24 mouse cellular contexts compared by ENCODE assay signal in the genomic region with DNA sequence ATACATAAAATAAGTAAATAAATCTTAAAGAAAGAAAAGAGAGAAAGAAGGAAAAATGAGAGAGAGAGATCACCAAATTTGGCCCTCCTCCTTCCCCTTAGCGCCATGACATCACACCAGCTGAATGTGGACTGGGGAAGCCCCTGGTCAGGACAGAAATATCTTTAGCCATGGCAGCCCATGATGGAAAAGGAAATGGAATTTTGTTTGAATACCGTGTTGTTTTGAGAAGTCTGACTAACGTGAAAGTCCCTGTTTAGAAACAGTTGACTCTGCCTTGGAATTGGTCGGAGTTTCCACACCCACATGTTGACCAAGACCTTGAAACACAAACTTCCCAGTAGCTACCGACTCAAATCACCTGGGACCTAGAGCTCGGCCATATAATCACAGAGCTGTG. TPM values are rescaled to one million over a fixed set of nuclear protein-coding genes. Genes with fewer than 3 reads are reported as not detected.
"Had no signal": no experiment of that assay in that cellular context is flagged by ENCODE, and none has a peak within 500 bp of the region (broad histone marks: within the 10 kb centered on the region; RNA-seq: fewer than 3 reads in every experiment).

No protein-coding gene starts in this region.

- ATAC-seq: hindbrain, postnatal 0 days; intestine, embryonic 16.5 days had no signal

- H3K9ac ChIP-seq: heart, embryonic 13.5 days; heart, embryonic 15.5 days; hindbrain, embryonic 13.5 days; hindbrain, embryonic 15.5 days; liver, embryonic 14.5 days had no signal

- H3K4me3 ChIP-seq: heart, adult 2 months; heart, embryonic 13.5 days; heart, embryonic 15.5 days; hindbrain, embryonic 13.5 days; hindbrain, embryonic 15.5 days; layer of hippocampus, adult 2 months; limb, embryonic 13.5 days had no signal

- DNase-seq: gastrocnemius, postnatal 14 days; gastrocnemius, postnatal 36 days; heart, adult 11 months; heart, adult 2 months; heart, postnatal 14 days; heart, postnatal 36 days; kidney, adult 11 months; kidney, adult 8-10 months; kidney, postnatal 10 days; kidney, postnatal 25 days; liver had no signal

- H3K4me1 ChIP-seq: heart, embryonic 15.5 days had no signal

- H3K27ac ChIP-seq: heart, adult 2 months; heart, embryonic 13.5 days; heart, embryonic 15.5 days; hindbrain, embryonic 13.5 days; hindbrain, embryonic 15.5 days; hindbrain, postnatal 0 days; layer of hippocampus, adult 2 months; liver, embryonic 14.5 days had no signal

- H3K36me3 ChIP-seq: heart, embryonic 13.5 days; heart, embryonic 15.5 days; hindbrain, embryonic 13.5 days; hindbrain, embryonic 15.5 days; limb, embryonic 13.5 days had no signal

- H3K4me2 ChIP-seq: heart, embryonic 11.5 days; heart, embryonic 13.5 days; heart, embryonic 15.5 days; hindbrain, embryonic 13.5 days; hindbrain, embryonic 15.5 days; limb, embryonic 13.5 days; liver, embryonic 11.5 days had no signal

- H3K9me3 ChIP-seq: heart, embryonic 13.5 days; heart, embryonic 15.5 days; hindbrain, embryonic 13.5 days; hindbrain, embryonic 15.5 days; limb, embryonic 13.5 days had no signal

- H3K27me3 ChIP-seq: heart, embryonic 15.5 days; hindbrain, embryonic 13.5 days; hindbrain, embryonic 15.5 days; limb, embryonic 13.5 days had no signal

RNA-seq across cellular contexts. Expression of gene Tcp11, which starts 24.0 kb away (rescaled TPM):
- total RNA-seq: gastrocnemius, adult 18-20 months; gastrocnemius, adult 8-10 months; gastrocnemius, postnatal 14 days; gastrocnemius, postnatal 36 days; heart, adult 2 months; heart, postnatal 14 days; heart, postnatal 36 days had no signal
